Mouse (Mus musculus) embryo, embryonic 10 days (tissue): ENCODE data around the gene Spata17.
"Not testable (repeated sequence)": the region's sequence is repeated elsewhere in the genome, so short reads cannot be mapped to it uniquely, and the experiment has no call there.

Source experiments
- DNase-seq: peaks from one replicate; pipeline ENCODE4 v3.0.0-alpha.2; 2015; ENCODE audit warnings: low spot score

Spata17 gene

DNA sequence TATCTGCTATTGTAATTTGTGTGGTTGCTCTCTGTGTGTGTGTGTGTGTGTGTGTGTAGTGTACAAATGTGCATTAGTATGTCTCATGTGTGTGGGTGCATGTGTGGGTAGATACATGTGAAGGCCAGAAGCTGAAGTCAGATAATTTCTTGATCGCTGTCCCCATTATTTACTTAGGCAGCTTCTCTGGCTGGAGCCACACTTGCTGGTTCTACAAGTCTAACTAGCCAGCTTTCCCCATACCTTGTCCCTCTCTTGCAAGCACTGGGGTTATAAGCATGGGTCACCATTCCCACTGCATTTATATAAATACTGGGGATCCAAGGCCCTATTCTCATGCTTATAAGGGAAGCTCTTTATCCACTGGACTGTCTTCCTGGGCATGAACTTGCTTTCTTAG lies 39.3 kb downstream of the Spata17 start:
- no peak for DNase-seq

DNA sequence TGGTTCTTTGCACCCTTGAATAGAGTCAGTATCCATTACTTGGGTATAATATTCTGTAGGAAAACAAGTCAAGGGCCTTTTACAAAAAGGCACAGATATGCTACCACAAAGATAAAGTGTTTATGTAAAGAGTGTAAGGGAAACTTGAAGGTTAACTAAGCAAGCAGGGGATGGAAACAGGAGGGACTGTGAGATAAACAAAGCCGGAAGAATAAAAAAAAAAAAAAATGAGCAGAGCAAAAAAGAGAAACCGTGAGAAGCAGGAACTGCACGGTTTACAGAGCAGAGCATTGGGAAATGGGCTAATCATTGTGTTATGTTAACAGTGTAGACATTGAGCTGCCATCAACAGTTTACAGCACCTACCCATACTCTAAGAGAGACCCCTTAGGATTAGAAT lies 44.9 kb downstream of the Spata17 start:
- no peak for DNase-seq

DNA sequence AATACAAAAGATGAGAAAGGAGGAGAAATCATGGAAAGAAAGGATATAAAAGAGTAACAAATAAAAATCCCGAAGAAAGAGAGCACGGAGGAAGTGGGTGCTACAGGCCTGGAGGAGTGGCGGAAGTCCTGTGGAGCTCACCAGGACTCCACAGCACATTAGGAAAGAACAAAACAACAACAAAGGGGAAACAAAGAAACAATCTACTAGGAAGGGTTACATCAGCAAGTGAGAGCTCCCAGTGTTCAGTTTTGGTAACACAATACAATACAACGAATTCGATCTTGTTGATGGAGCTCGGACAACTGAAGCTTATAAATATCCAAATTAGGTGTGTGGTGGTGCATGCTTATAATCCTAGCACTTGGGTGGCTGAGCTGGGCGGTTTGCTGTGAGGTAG lies 45.6 kb downstream of the Spata17 start:
- DNase-seq = no peak

DNA sequence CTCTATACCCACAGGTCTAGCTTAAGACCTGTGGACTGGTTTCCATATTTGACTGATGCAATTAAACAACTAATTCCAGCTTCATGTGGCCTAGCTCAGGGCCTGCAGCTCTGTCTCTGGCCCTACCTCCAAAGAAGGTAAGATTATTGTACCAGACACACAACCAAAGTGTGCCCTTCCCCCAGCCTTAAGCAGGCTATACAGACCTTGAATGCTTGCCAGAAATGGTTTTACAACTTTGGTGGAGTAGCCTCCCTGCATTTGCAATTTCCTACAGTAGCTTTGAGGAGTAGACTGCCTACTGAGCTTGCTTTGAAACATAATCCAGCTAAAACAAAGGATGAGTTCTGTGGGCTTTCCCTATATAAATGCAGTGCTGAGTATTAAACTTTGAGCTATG lies 51.7 kb downstream of the Spata17 start:
- DNase-seq = no peak

DNA sequence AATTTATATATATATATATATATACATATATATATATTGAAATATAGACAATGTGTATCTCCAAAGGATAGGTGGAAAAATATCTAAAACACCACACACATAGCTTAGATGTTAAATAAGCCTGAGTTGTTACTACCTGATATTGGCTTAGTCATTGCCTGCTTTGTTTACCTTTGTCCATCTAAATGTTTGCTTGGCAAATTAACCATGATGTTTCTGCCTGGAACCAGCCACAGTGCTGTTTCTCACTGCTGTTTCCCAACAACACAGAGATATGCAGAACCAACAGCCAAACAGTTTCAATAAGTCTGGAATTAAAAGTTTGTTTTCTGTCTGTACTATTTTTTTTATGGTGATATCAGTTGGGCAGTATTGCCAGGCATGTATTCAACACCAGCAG lies 59.6 kb downstream of the Spata17 start:
- DNase-seq = no peak

DNA sequence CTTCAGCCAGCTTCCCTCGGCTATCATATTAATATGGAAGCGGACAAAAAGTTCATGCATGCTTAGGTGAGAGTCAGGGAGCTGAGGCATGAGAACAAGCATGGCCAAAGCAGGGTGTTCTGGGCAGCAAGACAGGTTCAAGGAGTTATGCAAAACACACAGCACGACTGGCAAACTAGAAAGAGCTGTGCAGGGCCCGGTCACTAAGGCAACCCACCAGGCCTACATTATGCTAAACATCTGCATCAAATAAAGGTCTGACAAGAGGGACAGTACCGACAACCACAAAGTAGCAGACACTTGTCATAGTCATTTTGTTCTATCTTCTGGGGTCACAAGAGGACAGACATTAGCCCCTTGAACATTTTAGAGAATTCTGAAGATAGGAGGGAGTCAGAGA lies 61.6 kb downstream of the Spata17 start:
- no peak for DNase-seq

DNA sequence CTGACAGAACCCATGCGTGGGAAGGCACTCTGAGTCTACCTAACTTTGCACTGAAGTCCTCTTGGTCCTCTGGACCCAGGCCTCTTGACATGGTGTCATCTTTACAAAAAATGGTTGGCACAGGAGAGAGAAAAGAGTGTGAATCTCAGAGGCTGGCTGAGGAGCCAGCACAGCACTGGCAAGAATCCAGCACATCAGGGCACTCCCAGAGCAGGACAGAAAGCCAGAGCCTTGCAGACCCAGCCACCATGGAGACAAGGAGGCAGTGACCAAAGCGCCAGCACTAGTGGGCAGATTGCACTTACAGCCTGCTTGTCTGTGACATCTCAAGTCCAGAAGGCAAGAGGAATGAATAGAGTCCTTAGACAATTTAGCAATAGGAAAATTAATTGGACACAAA lies 62.7 kb downstream of the Spata17 start:
- no peak for DNase-seq

DNA sequence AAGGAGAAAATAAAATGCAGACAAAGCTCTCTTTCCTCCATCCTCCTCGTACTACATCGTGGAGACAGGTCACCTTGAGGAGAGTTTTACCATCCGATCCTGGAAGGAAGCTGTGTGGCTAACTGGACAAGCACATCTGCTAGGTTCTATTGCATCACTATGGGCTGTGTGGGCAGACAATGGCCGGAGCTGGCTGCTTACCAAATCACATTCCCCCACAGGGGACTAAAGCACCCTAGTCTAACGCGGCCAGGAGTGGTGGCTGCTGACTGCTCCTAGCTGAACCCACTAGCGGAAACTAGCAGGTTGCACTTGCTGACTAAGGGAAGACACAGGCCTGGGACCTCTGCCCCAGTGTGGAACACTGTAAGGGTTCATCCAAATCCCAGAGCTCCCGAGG lies 72.3 kb downstream of the Spata17 start:
- no peak for DNase-seq

DNA sequence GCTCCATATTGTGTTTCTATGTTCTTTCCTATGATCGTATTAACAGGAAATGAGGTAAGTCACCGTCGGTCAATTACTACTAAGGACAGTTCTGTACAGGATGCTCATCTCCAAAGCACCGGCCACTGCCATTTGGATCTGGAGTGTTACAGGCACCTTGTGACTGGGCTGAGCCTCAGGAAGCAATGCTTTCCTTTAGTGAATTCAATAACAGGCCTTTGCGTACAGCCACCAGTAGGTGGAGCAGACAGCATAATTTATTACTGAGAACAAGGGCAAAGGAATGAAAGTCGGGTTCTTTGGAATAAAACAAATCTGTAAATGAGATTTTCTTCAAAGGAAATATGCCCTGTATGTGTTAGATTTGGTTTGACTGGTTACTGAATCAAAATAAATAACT lies 77.8 kb downstream of the Spata17 start:
- DNase-seq = peak; percentile 82

DNA sequence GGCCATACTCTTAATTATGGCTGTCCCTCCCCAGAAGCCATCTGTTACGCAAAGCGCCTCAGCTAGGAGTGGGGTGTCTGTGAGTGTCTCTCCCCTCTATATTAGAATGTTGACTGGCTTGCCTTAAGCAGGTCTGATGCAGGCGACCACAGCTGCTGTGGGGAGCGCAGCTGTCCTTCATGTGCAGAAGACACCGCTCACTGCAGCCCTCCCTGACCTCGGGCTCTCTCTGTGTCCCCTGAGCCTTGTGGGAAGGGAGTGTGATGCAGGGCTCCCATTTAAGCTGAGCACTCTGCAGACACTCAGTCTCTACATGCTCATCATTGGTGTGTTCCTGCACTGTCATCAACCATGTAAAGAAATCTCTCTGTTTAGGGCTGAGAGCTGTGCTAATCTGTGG lies 79.4 kb downstream of the Spata17 start:
- DNase-seq = no peak

DNA sequence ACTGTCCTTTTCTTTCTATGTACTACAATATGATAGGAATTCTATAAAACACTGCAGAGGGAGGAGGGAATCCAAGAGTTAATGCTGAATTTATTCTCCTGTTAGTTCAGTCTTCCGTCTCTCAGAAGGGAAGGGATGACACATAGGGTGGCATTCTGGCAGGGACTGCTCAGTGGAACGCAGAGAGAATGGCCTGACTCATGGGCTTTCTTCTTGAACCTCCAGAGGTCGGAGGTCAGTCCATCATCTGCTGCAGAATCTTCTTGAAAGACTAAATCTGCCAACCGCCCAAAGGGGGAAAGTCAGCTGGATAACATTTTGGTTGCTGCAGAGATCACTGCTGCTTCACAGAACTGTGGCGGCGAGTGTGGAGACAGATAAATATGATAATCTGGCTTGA lies 81.4 kb downstream of the Spata17 start:
- no peak for DNase-seq

DNA sequence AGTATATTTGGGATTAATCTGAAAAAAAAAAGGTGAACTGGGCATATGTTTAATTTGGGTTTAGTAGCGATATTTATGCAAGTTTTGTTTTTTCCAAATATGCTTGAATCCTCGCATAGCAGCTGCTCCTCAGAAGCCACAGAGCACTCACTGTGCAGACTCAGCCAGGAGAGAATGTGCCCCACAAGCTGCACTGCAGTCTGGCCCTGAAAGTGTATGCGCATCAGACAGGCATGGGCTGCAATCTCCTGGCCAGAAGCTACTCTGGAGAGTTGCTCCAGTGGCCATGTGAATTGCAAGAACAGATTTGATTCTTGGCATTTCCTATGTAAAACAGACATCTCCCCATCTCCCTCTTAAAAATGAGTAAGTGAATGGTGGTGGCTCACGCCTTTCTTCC lies 82.9 kb downstream of the Spata17 start:
- DNase-seq = no peak

DNA sequence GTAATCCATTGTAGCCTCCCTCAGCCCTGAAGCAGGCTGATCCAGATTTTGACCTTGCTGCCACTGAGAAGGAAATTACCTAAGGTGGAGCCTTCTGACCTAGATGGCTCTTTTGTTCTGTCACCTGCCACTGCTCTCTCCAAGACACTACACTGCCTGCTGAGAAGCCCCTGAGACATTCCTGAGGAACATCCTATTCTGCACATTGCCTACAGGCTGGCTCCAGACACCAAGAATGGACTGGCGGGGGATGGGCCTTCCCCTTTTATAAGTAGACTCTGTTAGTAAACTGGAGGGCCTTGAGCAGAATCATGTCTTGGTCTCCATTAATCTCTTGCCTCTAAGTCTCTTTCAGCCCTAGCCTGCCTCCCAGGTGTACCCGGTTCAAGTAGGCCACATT lies 87.7 kb downstream of the Spata17 start:
- not testable (repeated sequence) for DNase-seq

DNA sequence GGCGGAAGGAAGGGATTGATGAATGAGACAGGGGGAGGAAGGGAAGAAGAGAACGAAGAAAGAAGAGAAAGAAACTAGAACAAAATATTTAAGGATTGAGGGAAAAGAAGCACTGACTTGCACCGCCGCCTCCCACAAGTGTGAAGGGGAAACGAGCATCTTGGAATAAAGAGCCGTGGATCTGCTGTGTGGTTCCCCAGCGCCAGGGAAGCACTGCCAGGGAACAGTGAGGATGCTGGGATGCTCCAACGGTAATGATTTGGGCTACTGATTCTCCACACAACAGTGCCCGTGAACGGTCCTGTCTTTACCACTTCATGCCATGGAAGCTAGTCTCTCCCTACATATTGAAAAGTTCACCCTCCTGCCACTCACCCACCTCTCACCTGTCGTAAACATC lies 89.5 kb downstream of the Spata17 start:
- no peak for DNase-seq

DNA sequence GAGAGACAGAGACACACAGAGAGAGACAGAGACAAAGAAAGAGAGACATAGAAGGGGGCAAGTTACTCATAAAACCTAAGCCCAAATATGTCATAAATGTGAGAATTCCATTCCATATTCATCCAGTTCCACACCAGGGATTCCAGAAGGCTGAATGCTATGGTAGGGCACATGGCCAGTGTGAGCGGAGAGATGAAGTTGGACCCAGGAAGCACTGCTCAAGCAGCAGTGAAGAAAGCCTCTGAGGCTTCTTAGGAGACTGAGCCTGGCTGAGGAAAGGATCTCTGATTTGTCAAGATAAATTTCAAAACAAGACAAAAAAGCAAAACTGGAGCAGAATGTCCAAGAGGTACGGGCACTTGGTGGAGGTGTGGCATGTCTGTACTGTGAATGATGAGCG lies 90.3 kb downstream of the Spata17 start:
- DNase-seq = no peak

DNA sequence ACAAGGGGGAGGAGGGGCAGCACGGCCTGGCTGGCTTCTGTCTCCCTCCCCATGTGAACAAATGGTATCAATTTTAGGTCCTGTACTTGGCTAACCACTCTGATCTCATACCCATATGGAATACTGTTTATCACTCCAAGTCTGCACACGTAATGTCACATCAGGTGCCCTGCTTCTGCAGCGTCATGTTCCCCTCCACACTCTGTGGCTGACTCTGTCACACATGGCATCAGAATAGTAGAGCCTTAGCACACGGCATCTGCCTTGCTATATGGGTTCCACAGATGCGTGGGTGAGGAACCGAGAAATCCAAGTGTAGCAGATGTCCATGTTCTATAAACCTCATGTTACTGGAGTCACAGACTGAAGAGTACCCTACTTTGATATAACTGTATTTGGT lies 96.0 kb downstream of the Spata17 start:
- DNase-seq = no peak

DNA sequence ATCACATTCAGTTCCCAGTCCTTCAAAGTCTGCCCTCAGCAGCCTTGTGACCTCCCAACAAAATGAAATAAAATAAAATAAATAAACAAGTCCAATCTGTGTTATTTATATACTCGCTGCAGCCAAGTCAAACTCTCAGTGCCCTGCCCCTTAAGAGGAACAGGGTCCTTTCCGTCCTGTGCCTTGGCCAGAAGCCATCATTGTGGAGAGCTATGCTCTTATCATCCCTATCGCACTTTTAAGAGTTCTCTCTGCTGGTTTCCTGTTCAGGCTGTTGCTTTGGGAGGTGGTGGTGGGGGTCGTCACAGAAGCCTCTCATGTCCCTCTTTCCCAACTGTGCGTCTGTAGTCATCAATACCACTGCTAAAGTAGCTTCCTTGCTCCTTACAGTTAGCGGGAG lies 97.2 kb downstream of the Spata17 start:
- DNase-seq = no peak

DNA sequence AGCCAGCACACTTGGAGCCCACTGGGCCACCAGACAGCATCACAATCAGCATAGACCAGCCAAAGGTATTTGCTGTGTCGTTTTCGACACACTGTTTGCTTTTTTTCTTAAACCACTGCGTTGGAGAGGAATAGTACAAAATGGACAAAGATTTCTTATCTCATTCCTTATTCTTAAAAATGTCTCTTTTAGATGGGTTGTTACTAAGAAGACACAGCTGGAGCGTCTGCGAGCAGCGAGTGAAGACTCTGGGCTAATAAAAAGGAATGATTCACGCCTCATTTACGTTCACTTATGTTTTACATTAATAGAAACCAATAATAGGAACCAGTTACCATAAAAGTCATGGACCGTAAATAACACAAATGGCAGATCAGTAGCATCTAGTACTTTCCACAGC lies 101.5 kb downstream of the Spata17 start:
- DNase-seq = no peak

DNA sequence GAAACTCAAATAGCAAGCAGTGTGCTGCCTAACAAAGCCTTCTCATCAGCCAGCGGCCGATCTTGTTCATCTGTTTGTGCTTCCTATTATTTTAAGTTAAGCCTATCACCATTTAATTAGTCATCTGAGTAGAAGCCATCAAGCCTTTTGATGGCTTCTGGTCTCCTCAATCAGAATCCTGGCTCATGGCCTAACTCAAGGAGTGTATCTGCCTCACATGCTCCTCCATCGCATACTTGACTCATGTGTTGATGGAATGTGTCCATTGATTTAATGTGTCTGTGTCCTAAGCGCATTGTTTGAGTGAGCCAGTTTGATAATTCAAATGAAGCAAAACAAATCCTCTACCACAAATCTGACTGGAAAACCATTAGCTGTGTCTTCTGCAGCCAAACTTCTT lies 113.1 kb downstream of the Spata17 start:
- DNase-seq = no peak

DNA sequence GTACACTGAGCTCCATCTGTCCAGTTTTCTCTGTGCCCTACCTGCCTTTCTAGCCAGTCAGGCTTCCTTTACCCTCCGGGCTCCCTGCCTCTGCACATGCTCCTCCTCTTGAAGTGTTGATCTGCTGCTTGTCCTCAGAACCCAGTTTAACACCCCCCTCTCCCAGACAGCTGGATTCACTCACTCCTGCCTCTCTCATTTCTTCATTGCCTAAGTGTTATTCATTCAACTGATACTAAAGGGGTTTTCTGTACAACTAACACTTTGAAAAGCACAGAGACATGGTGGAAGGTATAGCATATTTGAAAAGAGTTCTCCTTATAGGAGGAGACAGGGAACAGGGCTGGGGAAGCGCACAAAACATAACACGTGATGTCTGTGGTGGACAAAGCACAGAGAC lies 114.1 kb downstream of the Spata17 start:
- no peak for DNase-seq

DNA sequence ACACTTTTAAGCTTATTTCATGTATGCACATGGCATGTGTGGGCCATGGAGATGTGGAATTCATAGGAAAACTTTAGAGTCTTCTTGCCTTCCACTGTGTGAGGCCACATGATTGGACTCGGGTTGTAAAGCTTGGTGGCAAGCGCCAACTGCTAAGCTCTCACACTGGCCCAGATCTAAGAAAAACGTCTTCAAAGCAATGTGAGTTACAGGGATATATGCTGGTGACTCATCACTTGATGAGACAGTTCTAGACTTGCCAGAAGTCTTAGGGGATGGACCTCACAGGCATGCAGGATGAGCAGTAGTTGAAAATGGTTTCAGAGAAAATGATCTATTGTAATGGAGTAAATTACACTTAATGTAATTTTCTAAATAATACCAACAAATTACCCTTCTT lies 114.6 kb downstream of the Spata17 start:
- no peak for DNase-seq

DNA sequence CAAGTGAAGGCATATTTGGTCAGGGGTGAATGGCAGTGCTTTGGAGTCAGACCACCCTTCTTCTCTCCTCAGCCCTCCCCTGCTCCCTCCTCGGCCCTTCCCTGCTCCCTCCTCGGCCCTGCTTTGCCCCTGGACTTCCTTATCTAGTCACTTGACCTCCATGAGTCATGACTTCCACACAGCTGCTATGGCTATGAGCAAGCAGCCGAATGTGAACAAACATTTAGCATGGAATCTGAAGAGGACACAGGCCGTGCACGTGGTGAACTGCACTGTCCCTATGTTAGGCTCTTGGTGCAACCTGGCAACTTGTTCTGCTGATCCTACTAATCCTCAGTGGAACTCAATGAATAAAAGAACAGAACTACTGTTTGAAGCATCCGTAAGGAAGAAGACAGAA lies 117.0 kb downstream of the Spata17 start:
- no peak for DNase-seq

DNA sequence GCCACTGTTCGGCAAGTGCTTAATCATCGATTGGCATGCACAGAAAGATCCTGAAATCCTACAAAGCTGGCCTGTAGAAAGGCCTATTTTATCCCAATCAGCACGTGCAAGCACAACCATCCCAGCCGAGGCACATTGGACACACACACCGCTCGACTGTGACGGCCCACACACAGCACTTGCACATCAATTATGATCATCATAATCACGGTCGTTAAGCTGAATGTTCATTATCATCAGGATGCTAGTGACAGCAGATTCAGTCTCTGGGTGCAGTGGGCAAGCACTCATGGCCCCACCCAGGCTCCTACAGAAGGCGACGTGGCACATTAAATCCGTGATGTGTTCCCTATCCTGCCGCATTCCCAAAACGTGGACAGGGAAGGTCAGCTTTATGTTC lies 122.7 kb downstream of the Spata17 start:
- no peak for DNase-seq

DNA sequence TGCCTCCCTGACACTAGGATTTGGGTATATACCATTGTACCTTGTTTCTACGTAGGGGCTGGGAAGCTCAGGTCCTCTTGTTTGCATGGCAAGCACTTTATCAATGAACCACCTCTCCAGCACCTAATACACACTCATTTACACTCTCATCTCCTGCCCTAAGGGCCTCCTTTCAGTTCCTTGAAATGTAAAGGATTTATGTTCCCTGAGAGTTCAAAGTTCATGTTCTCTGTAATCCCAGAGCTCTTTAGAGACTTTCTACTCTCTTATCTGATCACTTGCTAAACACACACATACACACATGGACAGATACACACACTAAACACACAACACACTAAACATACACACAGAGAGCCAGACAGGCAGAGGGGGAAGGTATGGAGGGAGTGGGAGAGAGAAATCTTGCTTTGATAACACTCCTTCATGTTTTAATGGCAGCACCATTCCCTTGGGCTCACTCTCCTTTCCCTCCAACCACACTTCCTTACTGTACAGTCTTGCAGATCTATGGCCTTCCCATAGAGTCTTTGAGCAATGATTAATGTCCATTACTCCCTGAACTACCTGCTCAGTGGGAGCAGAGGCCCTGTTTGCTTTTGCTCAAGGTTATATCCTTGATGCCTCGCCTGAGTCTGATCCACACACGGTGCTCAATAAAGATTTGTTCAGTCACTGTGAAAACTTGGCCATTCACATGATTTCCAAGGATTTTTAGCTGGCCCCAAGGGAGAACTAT lies 126.4 kb downstream of the Spata17 start:
- no peak for DNase-seq

DNA sequence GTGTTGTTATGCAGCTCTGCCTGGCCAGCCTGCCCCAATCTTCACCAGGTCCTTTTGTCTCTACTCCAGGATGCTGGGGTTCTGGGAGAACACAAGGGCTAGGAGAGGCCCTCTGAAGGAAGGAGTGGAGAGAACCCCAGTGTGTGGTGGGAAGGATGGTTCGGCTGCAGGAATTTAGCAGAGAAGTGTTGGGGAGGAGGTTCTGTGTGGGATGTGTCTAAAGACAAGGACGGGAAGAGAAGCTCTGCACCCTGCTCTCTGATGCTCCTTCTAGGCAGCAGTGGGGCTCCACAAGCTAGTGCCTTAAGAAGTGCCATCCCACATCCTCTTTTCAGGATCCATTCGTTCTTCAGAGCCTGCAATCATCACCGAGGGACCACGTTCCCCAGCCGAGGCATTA lies 129.2 kb downstream of the Spata17 start:
- DNase-seq = no peak
